Mouse (Mus musculus): ENCODE results near the gene Gmfb. TPM values are rescaled to one million over a fixed set of nuclear protein-coding genes. Genes with fewer than 3 reads are reported as not detected.

Gene Gmfb
- polyA plus RNA-seq (2012) = 3.2 and 4.7 TPM in 2 replicates

- TF ChIP-seq GATA1 (IDR thresholded peaks at IDR 0.05; ENCODE audit: low read length) = no peak
These were observed at the start of gene Gmfb for GRCm38 (mm10) chr14:46821873-46822716. Gene Gmfb, minus strand, starts transcription at chr14:46822242.

DNA sequence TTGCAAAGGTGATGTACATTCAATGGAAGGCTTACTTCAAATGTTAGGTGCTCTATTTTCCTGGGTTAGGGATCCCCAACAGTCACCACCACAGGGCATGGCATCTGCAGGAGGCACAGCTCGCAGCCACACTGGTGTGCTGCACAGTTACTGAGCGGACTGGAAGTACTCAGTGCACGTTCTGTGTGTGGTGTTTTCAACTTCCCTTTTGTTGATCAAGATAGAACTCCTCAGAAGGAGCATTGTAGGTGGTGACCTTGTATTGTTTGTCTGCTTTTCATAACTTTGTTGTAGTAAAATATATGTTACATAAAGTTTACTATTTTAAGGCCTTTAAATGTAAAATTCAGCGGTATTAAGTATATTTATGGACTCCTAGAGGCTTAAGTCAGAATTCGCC is 40.9 kb upstream of the Gmfb start:
- TF ChIP-seq GATA1 (IDR thresholded peaks at IDR 0.05; ENCODE audit: low read length) = no peak

DNA sequence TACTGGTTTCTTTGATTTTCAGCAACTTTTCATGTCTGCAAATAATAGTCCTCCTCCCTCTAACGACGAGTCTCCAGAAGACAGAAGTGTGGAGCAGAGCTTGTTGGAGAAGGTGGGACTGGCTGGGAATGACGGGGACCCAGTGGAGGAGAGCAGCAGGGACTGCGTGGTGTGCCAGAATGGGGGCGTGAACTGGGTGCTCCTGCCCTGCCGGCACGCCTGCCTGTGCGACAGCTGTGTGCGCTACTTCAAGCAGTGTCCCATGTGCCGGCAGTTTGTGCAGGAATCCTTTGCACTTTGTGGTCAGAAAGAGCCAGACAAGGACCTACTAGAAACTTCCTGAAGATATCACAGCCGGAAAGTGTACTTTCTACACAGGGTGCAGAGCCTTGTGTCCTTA is 31.6 kb upstream of the Gmfb start:
- TF ChIP-seq GATA1 (IDR thresholded peaks at IDR 0.05; ENCODE audit: low read length) = no peak

GRCm38 (mm10) chr14:46849769-46850168 is 27.7 kb upstream of the Gmfb start:
- TF ChIP-seq GATA1 (IDR thresholded peaks at IDR 0.05; ENCODE audit: low read length) = no peak

DNA sequence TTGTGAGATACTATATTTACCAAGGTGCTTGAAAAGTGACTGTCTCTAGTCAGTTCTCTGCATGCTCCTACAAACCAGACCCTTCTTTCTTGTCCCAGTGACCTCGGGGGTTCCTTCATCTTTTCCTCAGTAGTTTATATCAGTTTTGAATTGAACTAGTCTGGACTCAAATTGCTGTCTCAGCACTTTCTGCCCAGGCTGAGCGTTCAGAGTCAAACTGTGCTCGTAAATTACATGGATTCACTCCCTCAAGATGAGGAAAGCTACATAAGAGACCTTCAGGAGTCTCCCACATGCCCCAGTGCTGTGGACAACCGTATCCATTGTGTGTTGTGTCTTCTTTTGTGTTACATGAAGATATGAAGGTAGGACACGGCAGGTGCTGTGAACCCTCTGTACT is 26.7 kb upstream of the Gmfb start:
- no peak for TF ChIP-seq GATA1 (IDR thresholded peaks at IDR 0.05; ENCODE audit: low read length)

DNA sequence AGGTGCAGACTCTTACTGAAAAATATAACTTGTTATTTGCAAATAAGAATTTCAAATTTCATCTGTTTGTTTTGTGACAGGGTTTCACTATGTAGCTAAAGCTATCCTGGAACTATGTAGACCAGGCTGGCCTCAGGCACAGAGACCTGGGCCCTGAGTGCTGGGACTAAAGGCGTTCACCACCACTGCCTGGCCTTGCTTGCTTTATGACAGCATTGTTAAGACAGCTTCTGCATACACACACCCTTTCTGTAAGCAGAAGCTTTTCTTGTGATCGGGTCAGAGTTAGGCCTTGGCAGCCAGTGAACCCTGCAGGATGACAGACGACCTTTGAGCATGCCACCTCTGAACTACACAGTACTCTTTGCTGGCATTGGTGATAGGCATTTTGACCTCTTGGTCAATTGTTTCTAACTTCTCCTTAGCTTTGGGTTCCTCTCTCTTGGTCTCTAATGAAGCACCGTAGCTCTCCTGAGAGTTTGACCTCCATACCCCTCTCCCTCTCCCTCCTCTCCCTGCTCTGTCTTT is 26.1 kb upstream of the Gmfb start:
- no peak for TF ChIP-seq GATA1 (IDR thresholded peaks at IDR 0.05; ENCODE audit: low read length)

DNA sequence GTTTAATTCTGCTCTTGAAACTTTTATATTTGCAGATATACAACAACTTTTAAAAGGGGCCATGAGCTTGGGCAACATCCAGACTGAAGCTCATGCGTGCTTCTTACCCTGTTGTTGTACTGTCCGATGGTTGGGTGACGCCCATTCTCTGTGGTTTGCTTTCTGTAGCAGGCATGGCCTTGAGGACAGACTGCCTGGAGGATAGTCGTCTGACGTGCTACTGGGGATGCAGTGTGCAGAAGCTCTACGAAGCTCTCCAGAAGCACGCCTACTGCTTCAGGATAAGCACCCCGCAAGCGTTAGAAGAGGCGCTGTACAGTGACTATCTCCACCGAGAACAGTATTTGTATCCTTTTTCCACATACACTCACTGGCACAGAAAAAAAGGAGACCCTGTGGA is 23.7 kb upstream of the Gmfb start:
- TF ChIP-seq GATA1 (IDR thresholded peaks at IDR 0.05; ENCODE audit: low read length) = no peak

DNA sequence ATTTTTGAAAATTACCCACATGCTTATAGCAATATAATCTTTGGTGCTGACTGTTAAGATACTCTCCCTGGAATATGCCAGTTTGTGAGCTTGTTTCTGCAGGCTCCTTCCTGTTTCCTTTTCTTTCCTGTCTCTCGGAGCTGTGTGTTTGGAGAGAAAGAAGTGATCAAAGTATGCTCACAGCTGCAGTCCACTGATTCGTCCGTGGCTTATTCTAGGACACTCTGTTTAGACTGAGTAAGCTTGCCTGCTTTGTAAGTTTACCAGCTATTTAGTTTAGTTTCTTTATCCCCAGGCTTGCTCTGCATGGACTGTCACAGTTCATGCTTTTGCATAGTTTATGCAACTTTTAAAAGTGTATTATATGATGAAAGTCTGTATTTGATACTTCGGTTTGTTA is 17.3 kb upstream of the Gmfb start:
- no peak for TF ChIP-seq GATA1 (IDR thresholded peaks at IDR 0.05; ENCODE audit: low read length)

GRCm38 (mm10) chr14:46832354-46833272 is 10.6 kb upstream of the Gmfb start:
- no peak for TF ChIP-seq GATA1 (IDR thresholded peaks at IDR 0.05; ENCODE audit: low read length)

DNA sequence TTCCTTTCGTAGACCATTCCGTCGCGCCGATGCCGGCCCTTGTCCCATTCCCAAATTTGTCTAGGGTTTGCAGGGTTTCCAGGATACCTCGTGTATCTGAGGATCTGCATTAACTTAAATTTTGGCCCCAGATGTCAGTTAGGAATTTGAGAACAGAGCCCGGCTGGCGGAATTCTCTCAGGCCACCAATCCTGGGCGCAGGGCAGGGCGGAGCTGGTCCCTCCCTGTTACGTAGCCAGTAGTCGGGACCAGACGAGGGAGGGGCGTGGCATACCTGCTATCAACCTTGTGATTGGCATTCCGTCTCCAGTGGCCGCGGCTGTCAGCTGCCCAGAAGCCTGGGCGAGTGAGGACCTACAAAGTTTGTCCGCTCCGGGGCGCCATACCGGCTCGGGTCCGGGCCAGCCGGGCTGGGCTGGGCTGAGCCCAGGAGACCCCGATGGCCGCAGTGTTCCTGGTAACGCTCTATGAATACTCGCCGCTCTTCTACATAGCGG is 9.8 kb upstream of the Gmfb start, which contains the start of gene Cgrrf1:
Gene Cgrrf1 (plus strand): TSS at position 289 of the 497 bp plus-strand sequence.
- TF ChIP-seq GATA1 (IDR thresholded peaks at IDR 0.05; ENCODE audit: low read length) = no peak

DNA sequence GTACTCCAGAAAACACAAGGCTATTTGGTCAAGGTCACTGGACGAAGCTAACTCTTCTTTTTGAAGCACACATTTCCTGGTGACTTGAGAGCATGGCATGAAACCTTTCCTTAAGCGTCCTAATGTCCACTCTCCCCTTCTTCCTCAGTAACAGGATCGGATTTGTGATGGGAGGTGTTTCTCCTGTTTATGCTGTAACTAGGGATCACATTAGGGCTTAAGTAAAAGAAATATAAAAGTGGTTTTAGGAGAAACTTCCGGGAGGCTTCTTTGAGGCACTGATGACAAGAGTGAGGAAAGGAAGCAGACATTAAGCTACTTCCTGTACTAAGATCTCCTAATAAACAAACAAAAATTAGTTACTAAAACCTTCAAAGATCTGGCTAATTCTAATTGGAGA is 9.3 kb upstream of the Gmfb start:
- no peak for TF ChIP-seq GATA1 (IDR thresholded peaks at IDR 0.05; ENCODE audit: low read length)

- no peak for TF ChIP-seq GATA1 (IDR thresholded peaks at IDR 0.05; ENCODE audit: low read length)
These were observed 5.4 kb upstream of the Gmfb start for GRCm38 (mm10) chr14:46827430-46827829.

DNA sequence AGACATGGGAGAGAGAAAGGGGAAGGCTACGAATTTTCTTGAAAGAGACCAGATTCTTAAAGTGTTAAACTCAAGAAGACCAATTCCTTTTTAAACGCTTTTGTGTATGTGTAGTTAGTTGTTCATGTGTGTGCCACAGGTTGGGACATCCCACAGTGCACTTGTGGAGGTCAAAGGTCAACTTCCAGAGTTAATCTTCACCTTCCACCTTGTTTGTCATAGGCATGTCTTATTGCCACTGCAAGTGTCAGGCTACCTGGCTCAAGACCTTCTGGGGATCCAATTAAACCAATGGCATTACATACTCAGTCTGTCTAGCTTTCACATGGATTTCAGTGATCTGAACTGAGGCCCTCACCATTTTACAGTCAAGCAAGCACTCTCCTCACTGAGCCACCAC is 2.0 kb upstream of the Gmfb start:
- no peak for TF ChIP-seq GATA1 (IDR thresholded peaks at IDR 0.05; ENCODE audit: low read length)

DNA sequence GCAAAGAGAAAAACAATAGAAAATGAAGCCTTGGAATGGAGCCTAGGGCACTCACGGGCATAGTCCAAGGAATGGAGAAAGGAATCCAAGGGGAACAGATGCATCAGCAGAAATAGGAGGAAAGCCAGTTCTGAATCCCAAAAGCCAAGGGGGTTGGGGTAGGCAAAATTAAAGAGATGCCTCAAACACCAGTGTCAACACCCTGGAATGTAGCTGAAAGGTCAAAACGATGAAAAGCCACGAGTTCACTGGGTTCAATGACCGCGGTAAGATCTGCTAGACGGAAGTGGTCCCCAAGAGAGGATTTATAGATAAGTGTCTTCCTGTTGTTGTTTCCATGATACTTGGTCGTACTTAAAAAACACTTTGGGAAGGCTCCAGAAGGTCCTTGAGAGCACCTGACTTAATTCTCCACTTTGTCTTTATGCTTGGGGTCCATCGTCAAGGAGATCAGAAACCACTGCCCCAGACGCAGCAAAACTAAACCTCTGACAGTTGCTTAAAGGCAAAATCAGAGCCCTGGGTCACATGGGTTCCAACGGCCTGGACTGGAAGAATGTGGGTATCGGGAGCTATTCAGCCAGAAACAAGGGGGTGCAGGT is 670 bp downstream of the Gmfb start:
- TF ChIP-seq GATA1 (IDR thresholded peaks at IDR 0.05; ENCODE audit: low read length) = no peak

- TF ChIP-seq GATA1 (IDR thresholded peaks at IDR 0.05; ENCODE audit: low read length) = no peak
These were observed 3.3 kb downstream of the Gmfb start for GRCm38 (mm10) chr14:46818743-46819142.

Measured in G1E-ER4 (cell line).